ENCODE assay signal across 10 mouse cellular contexts in genomic region chr10:60028181-60028580, GRCm38 (mm10). TPM values are rescaled to one million over a fixed set of nuclear protein-coding genes. Genes with fewer than 3 reads are reported as not detected.
DNase-seq lines count a peak whose midpoint lies in the region; ATAC-seq and TF ChIP-seq lines count a peak whose summit lies in the region.
"Had no signal": no experiment of that assay in that cellular context is flagged by ENCODE, and none has a peak within 500 bp of the region (broad histone marks: within the 10 kb centered on the region; RNA-seq: fewer than 3 reads in every experiment).

No protein-coding gene starts in this region.

- peak; percentile 85 for ATAC-seq in activated CD4-positive, CD25-positive, alpha-beta regulatory T cell, adult 4 months
- peak; percentile 64 for ATAC-seq in intestine, embryonic 16.5 days

- peak overlapping the region; percentile 69 for H3K27ac ChIP-seq in layer of hippocampus, adult 2 months
- H3K27ac ChIP-seq in intestine, embryonic 16.5 days (ENCODE audit: low read length), result peak overlapping the region; percentile 78

- 65% methylated on average over 7 of the region's 7 CpGs for WGBS in intestine, embryonic 16.5 days

- no peak for TF ChIP-seq CTCF in layer of hippocampus, adult 2 months (conservative IDR thresholded peaks at IDR 0.05)

- H3K4me2 ChIP-seq in intestine, embryonic 16.5 days (ENCODE audit: low read depth, low read length), result no peak overlapping the region
- H3K4me2 ChIP-seq: lung, embryonic 14.5 days had no signal

- H3K4me1 ChIP-seq in intestine, embryonic 16.5 days (ENCODE audit: control insufficient read depth, insufficient read depth, low read length), result peaks cover 27% of the 10 kb centered on the region

- DNase-seq in layer of hippocampus, adult 2 months (ENCODE audit: low spot score in 2 of 2), result no peak
- DNase-seq in layer of hippocampus, adult 11-12 months (ENCODE audit: low spot score), result no peak
- peak; percentile 61 to 70 for DNase-seq in thymus, adult 18-20 months
- DNase-seq in cerebellum, postnatal 4 days (ENCODE audit: low spot score in 2 of 2), result no peak
- no peak for DNase-seq in layer of hippocampus, postnatal 25 days (ENCODE audit: extremely low spot score in 1 of 2, low spot score in 1 of 2)
- DNase-seq in frontal cortex, adult 2 months (ENCODE audit: extremely low spot score in 1 of 2, low spot score in 1 of 2), result no peak

- H3K27me3 ChIP-seq in intestine, embryonic 16.5 days (replicated peaks; ENCODE audit: control insufficient read depth, insufficient read depth, low read length), result no peaks in the 10 kb centered on the region

- no peak overlapping the region for H3K4me3 ChIP-seq in layer of hippocampus, adult 2 months
- H3K4me3 ChIP-seq in intestine, embryonic 16.5 days (ENCODE audit: low read length), result no peak overlapping the region

- H3K9me3 ChIP-seq in intestine, embryonic 16.5 days (ENCODE audit: control insufficient read depth, low read length), result no peaks in the 10 kb centered on the region
- H3K9me3 ChIP-seq: G1E had no signal

- no peaks in the 10 kb centered on the region for H3K36me3 ChIP-seq in intestine, embryonic 16.5 days (ENCODE audit: control insufficient read depth, insufficient read depth, low read length)

- H3K9ac ChIP-seq in intestine, embryonic 16.5 days (ENCODE audit: low read depth, low read length), result peak overlapping the region; percentile 27; the same call in 1 of the 2 replicates
- H3K9ac ChIP-seq: lung, embryonic 14.5 days had no signal

RNA-seq across cellular contexts. Expression of gene Anapc16, which starts 25.2 kb away (rescaled TPM):
- 10 to 100 TPM; 64.8 to 71.4 TPM for total RNA-seq in layer of hippocampus, adult 2 months (2021)
- polyA plus RNA-seq in activated CD4-positive, CD25-positive, alpha-beta regulatory T cell, adult 4 months (2017; shearing (Covaris generic)), result 100 to 1,000 TPM in 1 of 2 experiments, 10 to 100 TPM in 1; 89.7 to 110 TPM
- 94.0 and 97.8 TPM in 2 replicates for polyA plus RNA-seq in intestine, embryonic 16.5 days (2015; fragmentation: Nextera tagmentation; extraction: Ambion mirVana)
- 10 to 100 TPM; 59.3 to 77.3 TPM for total RNA-seq in layer of hippocampus, postnatal 25 days (2021)
- polyA plus RNA-seq in frontal cortex, adult 2 months (2012; rRNA removed), result 86.0 and 101 TPM in 2 replicates

RNA-seq across cellular contexts. Expression of gene Ascc1, which starts 25.6 kb away (rescaled TPM):
- total RNA-seq in layer of hippocampus, adult 2 months (2021), result 10 to 100 TPM; 15.3 to 17.2 TPM
- 10 to 100 TPM; 49.6 to 50.2 TPM for polyA plus RNA-seq in activated CD4-positive, CD25-positive, alpha-beta regulatory T cell, adult 4 months (2017; shearing (Covaris generic))
- 47.2 and 47.3 TPM in 2 replicates for polyA plus RNA-seq in intestine, embryonic 16.5 days (2015; fragmentation: Nextera tagmentation; extraction: Ambion mirVana)
- total RNA-seq in layer of hippocampus, postnatal 25 days (2021), result 10 to 100 TPM; 16.7 to 18.1 TPM
- polyA plus RNA-seq in frontal cortex, adult 2 months (2012; rRNA removed), result 26.5 and 27.2 TPM in 2 replicates

Comparison
In these comparisons a context has a peak if more than half of its experiments do, and no peak if none do; other contexts are left out.
1. DNase-seq: peak in thymus, adult 18-20 months (2 of 2); none in layer of hippocampus, adult 2 months (0 of 2), layer of hippocampus, adult 11-12 months (single experiment), cerebellum, postnatal 4 days (0 of 2), layer of hippocampus, postnatal 25 days (0 of 2) and frontal cortex, adult 2 months (0 of 2).